Mouse (Mus musculus): ENCODE data around the gene Itsn2.
"Not testable (repeated sequence)": the region's sequence is repeated elsewhere in the genome, so short reads cannot be mapped to it uniquely, and the experiment has no call there.

Itsn2 gene

DNA sequence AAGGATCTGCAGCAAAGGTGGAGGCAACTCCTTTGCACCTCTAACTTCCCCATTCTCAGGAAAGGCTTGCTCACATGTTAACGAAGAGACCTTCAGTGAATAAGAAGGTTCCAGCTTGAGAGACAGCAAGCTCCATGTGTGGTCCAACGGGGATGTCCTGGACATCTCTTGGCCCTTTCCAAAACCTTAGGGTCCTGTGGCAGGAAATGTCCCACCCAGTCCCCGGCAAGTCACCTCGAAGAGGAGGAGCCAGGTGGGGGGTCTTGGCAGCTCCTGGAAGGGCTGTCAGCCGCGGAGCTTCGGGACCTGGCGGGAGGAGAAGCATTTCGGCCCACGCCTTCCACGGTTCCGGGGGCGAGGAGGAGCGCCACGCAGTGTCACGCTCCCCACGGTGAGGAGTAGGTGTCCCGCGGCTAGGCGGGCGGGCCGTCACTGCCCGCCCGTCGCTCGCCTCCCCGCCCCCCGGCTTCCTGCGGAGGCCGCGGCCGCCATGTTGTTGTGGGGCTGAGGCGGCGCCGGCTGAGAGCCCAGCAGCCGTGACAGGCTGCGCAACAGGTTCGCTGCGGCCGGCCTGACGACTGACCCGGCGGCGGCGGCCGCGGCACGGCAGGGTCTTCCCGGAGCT, at the start of gene Itsn2, which contains the start of gene Gm3625:
Itsn2 (plus strand) TSS at position 98 of the 625 bp plus-strand sequence.
Gm3625 (minus strand) TSS at position 387 of the 625 bp plus-strand sequence.
- DNase-seq (ENCODE audit: low read depth), result peak; percentile 81

- DNase-seq (ENCODE audit: low read depth), result no peak
Measured at GRCm38 (mm10) chr12:4544400-4544919, 48.0 kb upstream of the Itsn2 start.

DNA sequence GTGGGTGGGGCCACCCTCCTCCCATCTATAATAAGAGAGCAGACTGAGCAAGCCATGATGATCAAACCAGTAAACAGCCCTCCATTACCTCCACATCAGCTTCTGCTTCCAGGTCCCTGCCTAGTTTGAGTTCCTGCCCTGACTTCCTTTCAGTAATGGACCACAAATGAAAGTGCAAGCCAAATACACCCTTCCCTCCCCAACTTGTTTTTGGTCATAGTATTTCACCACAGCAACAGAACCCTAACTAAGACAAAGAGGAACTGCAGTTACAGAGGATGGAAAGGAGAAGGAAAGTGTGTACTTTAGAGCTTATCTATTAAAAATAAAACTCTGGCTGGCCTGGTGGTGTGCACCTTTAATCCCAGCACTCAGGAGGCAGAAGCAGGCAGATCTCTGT, 47.0 kb upstream of the Itsn2 start:
- no peak for DNase-seq (ENCODE audit: low read depth)

DNA sequence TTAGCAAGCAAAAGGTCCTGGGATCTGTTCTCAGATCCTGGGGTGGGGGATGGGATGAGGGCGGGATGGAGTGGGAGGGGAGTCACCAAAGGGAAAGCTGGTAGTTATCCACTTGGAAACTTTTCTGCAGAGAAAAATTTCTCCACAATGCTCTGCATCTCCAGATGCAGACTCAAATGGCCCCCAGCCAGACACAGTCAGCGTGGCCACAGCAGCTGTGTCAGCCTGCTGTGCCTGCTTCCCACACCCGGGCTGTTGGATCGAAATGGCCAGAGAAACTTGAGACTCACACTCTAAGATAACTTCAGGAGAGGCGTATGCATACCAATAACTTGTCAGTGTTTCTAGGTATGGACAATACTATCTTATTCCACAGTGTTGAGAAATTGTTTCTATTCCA, 45.9 kb upstream of the Itsn2 start:
- DNase-seq (ENCODE audit: low read depth), result no peak

DNA sequence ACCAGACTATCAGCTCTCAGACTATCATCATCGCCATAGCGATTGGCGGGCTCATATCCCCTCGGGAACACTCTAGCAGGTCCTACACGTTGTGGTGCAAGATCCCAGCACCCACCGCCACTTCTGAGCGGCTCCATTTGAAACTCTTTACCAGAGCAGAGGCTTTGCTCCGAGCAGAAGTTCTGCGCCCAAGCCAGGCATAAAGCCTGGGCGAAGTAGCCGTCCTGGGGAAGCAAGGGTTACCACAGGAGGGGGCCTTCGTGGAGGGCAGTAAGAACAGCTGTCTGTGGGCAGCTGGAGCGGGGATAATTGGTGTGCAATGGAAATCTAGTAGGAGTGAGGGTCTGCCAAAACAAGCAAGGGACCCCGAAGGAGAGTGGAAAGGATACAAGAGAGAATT, 44.9 kb upstream of the Itsn2 start:
- DNase-seq (ENCODE audit: low read depth), result no peak

DNA sequence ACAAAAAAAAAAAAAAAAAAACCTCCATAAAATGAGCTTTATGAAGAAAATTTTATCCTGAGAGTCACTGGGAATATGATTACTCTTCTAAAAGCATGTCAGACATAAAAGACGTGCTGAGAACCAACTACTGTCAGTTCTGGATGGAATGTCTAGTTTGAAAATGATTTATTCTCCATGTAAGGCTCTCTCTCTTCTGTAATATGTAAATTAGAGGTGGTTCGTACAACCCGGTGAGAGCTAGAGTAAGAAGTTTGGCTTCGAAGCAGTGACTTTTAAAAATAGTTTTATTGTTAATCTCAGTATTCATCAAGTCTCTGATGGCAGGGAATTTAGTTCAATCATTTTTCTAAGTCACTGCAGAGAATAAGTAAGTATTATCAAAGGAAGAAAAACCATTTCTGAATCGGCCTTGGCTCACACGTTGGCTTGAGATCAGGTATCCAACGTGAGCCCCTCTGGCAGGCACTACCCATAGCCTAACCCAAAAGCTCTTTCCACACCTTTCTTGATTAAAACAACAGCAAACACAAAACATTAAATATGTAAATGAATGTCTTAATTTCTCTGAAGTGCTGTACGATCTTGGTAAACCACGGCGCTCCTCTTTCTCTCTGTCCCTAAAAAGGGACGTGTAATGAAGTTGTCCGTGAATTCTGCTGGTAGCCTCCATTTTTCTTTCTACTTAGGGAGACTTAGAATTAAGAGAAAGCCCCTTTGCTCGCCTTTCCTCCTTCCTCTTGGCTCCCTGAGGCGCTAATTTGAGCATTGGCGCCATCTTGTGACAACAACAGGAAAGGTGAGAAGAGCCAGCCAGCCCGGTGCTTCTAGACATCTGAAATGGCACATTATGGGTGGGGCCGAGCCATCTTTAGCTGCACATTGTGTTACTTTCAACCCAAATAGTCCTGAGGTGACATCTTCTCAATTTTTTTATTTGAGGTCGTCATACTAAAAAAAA, 44.1 kb upstream of the Itsn2 start:
- DNase-seq (ENCODE audit: low read depth), result peak; percentile 88

- not testable (repeated sequence) for DNase-seq (ENCODE audit: low read depth)
Measured at GRCm38 (mm10) chr12:4553704-4554103, 38.7 kb upstream of the Itsn2 start.

DNA sequence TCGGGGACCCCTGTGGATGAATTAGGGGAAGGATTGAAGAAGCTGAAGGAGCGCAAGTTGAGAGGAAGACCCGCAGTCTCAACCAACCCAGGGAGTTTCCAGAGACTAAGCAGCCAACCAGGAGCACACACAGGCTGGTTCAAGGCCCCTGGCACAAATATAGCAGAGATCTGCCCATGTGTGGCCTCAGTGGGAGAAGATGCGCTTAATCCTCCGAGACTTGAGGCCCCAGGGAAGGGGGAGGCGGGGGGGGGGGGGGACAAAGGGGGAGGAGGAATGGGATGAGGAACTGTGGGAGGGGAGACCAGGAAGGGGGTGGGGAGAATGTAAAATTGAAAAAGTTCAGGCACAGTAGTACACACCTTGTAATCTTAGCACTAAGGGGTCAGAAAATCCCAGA, 37.0 kb upstream of the Itsn2 start:
- no peak for DNase-seq (ENCODE audit: low read depth)

DNA sequence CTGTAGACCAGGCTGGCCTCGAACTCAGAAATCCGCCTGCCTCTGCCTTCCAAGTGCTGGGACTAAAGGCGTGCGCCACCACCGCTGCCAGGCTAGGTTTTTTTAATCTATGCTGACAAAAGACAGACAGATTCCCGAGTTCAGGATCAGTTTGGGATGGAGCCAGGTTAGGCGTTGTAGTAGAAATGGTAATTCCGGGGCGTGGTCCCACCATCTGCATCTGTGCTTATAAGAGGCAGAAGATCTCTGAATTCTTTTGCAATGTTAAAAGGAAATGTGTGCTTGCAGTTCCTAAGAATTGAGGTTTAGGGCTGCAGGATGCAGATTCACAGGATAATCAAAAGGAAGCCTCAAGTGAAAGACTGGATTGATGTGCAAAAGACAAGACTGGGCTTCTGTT, 35.5 kb upstream of the Itsn2 start:
- no peak for DNase-seq (ENCODE audit: low read depth)

DNA sequence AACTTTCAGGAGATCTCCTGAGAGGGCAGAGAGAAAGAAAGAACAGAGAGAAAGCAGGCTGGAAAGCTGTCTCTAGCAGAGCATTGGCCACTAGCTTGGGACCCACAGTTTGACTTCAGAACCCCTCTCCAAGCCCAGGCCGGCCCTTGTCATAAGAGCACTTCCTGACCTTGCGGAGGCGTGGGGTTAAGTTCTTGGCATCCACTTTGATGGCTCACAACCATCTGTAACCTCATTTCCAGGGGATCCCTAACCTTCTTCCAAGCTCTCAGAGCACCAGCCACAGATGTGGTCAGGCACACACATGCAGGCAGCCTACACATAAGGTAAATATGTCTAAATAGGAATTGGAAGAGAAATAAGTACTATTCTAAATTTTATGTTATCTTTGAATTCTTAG, 35.0 kb upstream of the Itsn2 start:
- DNase-seq (ENCODE audit: low read depth), result no peak

- no peak for DNase-seq (ENCODE audit: low read depth)
Measured at GRCm38 (mm10) chr12:4558013-4558412, 34.4 kb upstream of the Itsn2 start.

- peak; percentile 81 for DNase-seq (ENCODE audit: low read depth)
Measured at GRCm38 (mm10) chr12:4558475-4559279, 33.8 kb upstream of the Itsn2 start.

- DNase-seq (ENCODE audit: low read depth), result peak; percentile 80
Measured at GRCm38 (mm10) chr12:4571864-4572263, 20.6 kb upstream of the Itsn2 start.

DNA sequence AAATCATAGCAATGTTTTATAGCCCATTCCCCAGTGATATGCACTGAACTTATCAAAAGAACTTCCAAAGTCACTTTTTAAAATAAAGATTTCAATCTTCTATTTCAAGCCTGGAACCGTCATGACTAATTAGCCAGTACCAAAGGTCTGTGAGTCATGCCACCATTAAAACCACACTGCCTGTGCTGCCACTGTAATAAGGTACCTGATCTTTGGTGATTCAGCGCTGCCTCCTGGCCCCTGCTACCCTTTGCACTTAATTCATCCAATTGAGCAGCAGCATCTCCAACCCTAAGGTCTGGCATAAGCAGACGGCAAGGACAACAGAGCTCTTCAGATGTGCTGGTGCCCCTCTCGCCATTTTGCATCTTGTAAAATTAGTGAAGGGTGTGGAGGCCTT, 18.4 kb upstream of the Itsn2 start:
- DNase-seq (ENCODE audit: low read depth), result no peak

GRCm38 (mm10) chr12:4582326-4582725, 10.1 kb upstream of the Itsn2 start:
- no peak for DNase-seq (ENCODE audit: low read depth)

DNA sequence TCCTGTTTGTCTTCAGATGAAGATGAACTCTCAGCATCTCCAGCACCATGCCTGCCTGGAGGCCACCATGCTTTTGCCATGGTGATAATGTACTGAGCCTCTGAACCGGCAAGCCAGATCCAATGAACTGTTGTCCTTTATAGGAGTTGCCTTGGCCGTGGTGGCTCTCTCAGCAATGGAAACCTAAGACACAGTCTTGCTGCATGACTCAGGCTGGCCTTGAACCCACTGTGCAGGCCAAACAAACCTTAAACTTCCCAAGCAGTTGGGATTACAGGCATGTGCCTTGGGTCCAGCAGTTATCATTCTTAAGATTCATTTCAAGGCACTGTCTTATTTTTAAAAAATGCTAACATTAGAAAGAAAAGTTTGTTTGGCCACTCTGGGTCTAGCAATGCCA, 4.6 kb upstream of the Itsn2 start:
- no peak for DNase-seq (ENCODE audit: low read depth)

DNA sequence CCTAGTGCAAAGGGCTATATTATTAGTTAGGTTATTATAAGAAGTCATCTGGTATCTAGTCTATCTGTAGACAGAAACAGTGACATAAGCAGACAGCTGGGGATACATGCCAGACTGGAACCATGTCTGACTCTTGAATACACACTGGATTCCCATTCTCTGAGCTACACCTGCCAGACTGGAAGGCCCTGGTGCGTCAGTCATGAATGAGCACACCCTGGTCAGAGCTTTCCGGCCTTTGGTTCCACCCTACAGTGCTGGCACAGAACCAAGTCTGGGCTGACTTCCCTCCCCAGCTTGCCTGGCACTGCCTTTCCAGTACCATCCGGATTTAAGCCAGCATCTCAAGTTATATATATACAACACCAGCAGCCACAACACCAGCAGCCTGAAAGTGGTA, 3.8 kb upstream of the Itsn2 start:
- no peak for DNase-seq (ENCODE audit: low read depth)

DNA sequence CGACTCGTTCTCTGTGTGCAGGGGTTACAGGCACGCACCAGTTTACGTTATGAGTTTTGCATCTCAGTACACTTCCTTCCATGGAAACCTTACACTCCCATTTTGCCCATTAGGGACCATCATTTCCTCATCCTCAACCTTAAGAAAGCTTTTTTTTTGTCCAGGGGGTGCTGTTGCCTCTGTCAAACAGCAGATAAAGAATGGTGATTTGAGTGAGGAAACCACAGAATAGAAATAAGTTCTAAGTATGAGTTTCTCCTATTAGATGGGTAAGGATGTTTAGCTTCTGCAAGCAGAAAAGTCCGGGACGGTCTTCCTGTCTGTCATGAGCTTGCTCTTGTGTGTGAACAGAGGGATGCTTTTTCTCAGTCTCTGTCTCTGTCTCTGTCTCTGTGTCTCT, 413 bp upstream of the Itsn2 start:
- peak; percentile 57 for DNase-seq (ENCODE audit: low read depth)

- peak; percentile 69 for DNase-seq (ENCODE audit: low read depth)
Measured at GRCm38 (mm10) chr12:4593166-4593929, 910 bp downstream of the Itsn2 start.

DNA sequence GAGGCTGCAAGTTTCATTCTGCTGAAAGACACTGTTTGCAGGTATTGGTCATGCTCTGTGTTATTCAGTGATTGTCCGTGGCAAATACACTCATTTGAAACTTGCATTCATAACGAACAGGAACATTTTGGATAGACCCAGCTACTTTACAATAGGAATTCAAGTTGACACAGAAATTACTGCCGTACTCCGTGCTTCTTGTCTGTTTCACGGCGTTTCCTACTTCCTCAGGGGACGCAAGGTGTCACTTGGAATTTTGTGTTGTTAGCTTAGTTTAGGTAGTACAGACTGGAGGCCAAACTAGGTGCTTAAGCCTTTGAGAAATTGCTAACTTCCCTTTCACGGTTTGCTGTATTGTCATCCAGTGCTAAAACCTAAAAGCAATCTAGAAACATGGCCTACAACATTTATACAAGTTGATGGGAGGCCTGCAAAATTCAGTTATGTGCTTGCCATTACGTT, 1.5 kb downstream of the Itsn2 start:
- no peak for DNase-seq (ENCODE audit: low read depth)

DNA sequence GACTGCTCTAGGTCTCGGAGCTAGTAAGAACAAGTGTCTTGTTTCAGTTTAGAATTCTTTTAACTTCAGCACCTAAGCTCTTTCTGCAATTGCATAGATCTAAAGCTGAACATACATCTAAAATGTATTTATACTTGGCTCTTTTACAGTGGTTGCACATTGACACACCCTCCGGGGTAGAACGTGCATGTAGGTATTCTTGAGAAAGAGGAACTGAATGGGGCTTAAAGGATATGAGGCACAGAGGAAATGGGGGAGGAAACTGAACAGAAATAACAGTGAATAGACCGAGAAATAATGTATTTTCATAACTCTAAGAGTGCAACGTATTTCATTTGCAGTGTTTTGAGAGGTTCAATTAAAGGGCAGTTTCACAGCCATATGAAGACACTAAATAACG, 2.6 kb downstream of the Itsn2 start:
- peak; percentile 62 for DNase-seq (ENCODE audit: low read depth)
